Mouse (Mus musculus) spleen, adult 10 weeks (tissue): Measurements from ENCODE around the gene Adam25. TPM values are rescaled to one million over a fixed set of nuclear protein-coding genes. Genes with fewer than 3 reads are reported as not detected.

ENCODE experiments used
- polyA plus RNA-seq: library from polyadenylated mRNA; stranded (reverse); fragments of 350-450 nt; fragmentation: Illumina TruSeq; extraction: RNeasy Lipid Tissue Mini Kit (QIAGEN cat#74804); gene quantifications from one replicate; pipeline ENCODE4 v1.2.3, GENCODE M21; 2015; ENCODE audit warnings: low replicate concordance; ENCODE audit not compliant: insufficient read depth

The Adam25 gene
- not detected for polyA plus RNA-seq

GRCm38 (mm10) chr8:40751908-40752307, at the start of gene Adam25:
Gene Adam25, plus strand, starts transcription at chr8:40752208.

DNA sequence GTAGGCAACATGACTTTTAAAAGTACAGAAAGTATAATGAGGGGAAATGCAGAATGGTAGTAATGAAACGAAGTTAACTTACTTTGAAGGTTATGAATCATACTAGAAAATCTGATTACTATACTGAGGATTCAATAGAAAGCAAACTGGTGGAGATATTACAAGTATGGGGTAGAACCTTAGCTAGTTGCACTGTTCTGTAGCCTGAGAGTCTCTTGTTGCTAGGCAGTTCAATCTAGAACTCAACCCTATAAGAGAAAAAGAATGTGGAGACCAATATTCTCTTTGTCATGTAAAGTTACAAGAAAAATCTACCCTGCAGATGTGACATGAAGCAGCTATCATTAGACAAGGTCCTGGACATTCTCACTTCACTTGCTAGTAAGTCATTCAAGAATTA, 41.0 kb downstream of the Adam25 start, which contains the start of gene Adam20:
Adam20 (plus strand) TSS at position 301 of the 400 bp plus-strand sequence.

Other genes with a start within 250 kb of the Adam25 start
- gene Adam24, start 77.1 kb upstream of the Adam25 start, polyA plus RNA-seq: not detected
- not detected for gene Adam20, start 41.1 kb downstream of the Adam25 start, polyA plus RNA-seq
- gene Adam39, start 70.8 kb downstream of the Adam25 start, polyA plus RNA-seq: not detected